Mouse (Mus musculus): ENCODE data around the gene Hba-a2.
"Not testable (repeated sequence)": the region's sequence is repeated elsewhere in the genome, so short reads cannot be mapped to it uniquely, and the experiment has no call there.

The Hba-a2 gene

GRCm38 (mm10) chr11:32284582-32284981, 11.7 kb upstream of the Hba-a2 start:
- not testable (repeated sequence) for DNase-seq

GRCm38 (mm10) chr11:32285031-32285775, 11.1 kb upstream of the Hba-a2 start:
- DNase-seq = no peak

GRCm38 (mm10) chr11:32285887-32286286, 10.4 kb upstream of the Hba-a2 start:
- DNase-seq = not testable (repeated sequence)

GRCm38 (mm10) chr11:32286695-32287492, 9.4 kb upstream of the Hba-a2 start, which contains the start of gene Hbq1b:
Gene Hbq1b (plus strand): TSS chr11:32286965.
- DNase-seq = peak; percentile 85 to 86

- DNase-seq = no peak
Observed at GRCm38 (mm10) chr11:32287493-32287825, 8.8 kb upstream of the Hba-a2 start.

- DNase-seq = not testable (repeated sequence)
Observed at GRCm38 (mm10) chr11:32292819-32293218, 3.5 kb upstream of the Hba-a2 start.

- DNase-seq = not testable (repeated sequence)
Observed at GRCm38 (mm10) chr11:32293479-32293878, 2.8 kb upstream of the Hba-a2 start.

GRCm38 (mm10) chr11:32297417-32297816, 1.1 kb downstream of the Hba-a2 start:
- DNase-seq = not testable (repeated sequence)

GRCm38 (mm10) chr11:32297866-32298531, 1.7 kb downstream of the Hba-a2 start:
- no peak for DNase-seq

GRCm38 (mm10) chr11:32298532-32298918, 2.2 kb downstream of the Hba-a2 start:
- no peak for DNase-seq

GRCm38 (mm10) chr11:32299865-32300264, 3.6 kb downstream of the Hba-a2 start, which contains the start of gene Hbq1a:
Gene Hbq1a (plus strand): TSS chr11:32300069.
- peak; percentile 71 to 76 for DNase-seq

GRCm38 (mm10) chr11:32300279-32301267, 4.3 kb downstream of the Hba-a2 start:
- DNase-seq = no peak

GRCm38 (mm10) chr11:32301506-32301905, 5.2 kb downstream of the Hba-a2 start:
- no peak for DNase-seq

GRCm38 (mm10) chr11:32302824-32303419, 6.6 kb downstream of the Hba-a2 start:
- DNase-seq = no peak

GRCm38 (mm10) chr11:32303455-32303854, 7.2 kb downstream of the Hba-a2 start:
- DNase-seq = no peak

GRCm38 (mm10) chr11:32307006-32307405, 10.7 kb downstream of the Hba-a2 start:
- DNase-seq = no peak

GRCm38 (mm10) chr11:32309446-32309845, 13.2 kb downstream of the Hba-a2 start:
- DNase-seq = no peak

GRCm38 (mm10) chr11:32309928-32310327, 13.6 kb downstream of the Hba-a2 start:
- DNase-seq = no peak

GRCm38 (mm10) chr11:32316009-32316408, 19.7 kb downstream of the Hba-a2 start:
- no peak for DNase-seq

GRCm38 (mm10) chr11:32320507-32321195, 24.4 kb downstream of the Hba-a2 start:
- no peak for DNase-seq

- DNase-seq = peak; percentile 42 to 50
Observed at GRCm38 (mm10) chr11:32321196-32321565, 24.9 kb downstream of the Hba-a2 start.
